Mouse (Mus musculus) subcutaneous adipose tissue, adult 2 months (tissue): ENCODE results near the gene Rrm2. TPM values are rescaled to one million over a fixed set of nuclear protein-coding genes. Genes with fewer than 3 reads are reported as not detected.

Experiments
- polyA plus RNA-seq: library from polyadenylated mRNA; depleted of rRNA; stranded (reverse); fragments of >200 nt; gene quantifications from 2 replicates; pipeline ENCODE4 v1.2.3, GENCODE M21; 2012; ENCODE audit warnings: low replicate concordance; rRNA removed

Gene Rrm2
- 1.2 and 5.7 TPM in 2 replicates for polyA plus RNA-seq

DNA sequence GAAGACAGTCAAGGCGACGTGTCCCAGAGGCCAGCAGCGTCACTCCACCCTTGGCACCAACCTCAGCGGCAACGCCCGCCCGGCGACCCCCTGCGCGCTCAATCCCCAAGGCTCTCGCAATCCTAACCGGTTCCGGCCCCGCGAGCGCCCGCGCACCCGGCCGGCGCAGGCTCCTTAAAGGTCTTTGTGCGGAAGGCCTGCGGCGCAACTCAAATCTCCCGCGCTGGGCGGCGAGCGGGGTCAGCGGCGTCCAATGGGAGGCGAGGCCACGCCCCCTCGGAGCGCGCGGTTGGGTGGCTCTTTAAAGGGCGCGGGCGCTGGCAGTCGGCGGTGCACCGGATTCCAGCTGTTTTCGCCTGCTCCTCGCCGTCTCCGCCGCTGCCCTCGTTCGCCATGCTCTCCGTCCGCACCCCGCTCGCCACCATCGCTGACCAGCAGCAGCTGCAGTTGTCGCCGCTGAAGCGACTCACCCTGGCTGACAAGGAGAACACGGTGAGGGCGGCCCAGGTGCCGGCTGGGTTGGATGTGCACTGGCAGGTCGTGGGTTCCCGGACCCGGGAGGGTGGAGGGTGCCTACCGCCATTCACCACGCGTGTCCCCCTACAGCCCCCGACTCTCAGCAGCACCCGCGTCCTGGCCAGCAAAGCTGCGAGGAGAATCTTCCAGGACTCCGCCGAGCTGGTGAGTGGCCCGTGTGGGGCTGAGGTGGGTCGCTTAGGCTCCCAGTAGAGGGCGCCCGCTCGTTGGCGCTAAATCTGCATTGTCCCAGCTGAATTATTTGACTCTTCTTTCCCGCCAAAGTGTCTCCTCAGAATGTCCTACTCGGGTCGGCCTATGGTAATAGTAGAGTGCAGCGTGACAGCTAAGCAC lies at the start of gene Rrm2:
Gene Rrm2, plus strand, starts transcription at position 288 of the 870 bp plus-strand sequence.

DNA sequence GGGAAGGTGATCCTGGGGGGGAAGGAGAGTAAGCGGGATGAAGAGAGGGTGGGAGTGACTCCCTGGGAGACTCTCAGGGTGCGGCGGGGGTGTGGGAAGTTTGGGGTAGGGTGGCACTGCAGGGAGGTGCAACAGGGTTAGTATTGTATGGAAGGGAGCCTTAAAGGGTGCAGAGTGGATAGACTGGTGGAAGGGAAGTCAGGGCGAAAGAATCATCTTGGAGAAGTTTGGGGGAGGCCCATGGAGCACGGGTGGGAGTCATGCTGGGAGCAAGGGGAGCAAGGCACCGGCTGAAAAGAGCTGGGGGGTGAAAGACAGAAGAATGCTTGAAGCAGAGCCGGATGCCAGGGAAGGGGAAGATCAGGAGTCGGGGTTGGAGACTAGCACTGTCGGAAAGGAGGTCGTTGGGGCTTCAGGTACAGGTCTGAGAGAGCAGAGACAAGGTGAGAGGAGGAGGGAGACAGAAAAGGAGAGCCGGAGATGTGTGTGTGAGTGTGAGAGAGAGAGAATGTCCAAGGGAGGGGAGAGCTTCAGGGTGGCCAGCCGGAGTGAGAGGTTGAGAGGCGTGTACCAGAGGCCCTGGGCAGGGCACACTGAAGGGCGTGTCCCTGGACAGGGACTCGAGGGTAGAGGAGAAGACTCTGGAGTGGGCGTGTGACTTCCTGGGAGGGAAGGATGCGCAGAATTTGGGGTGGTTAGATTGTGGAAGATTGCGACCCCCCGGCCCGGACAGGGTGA lies 26.6 kb upstream of the Rrm2 start, which contains the start of gene Cys1:
Gene Cys1, minus strand, starts transcription at position 528 of the 738 bp plus-strand sequence.

Other genes with a start within 250 kb of the Rrm2 start
- gene Taf1b, start 209.9 kb upstream of the Rrm2 start, polyA plus RNA-seq: 7.3 and 11.1 TPM in 2 replicates
- gene Grhl1, start 136.0 kb upstream of the Rrm2 start, polyA plus RNA-seq: 1.5 and 2.9 TPM in 2 replicates
- 17.9 and 19.8 TPM in 2 replicates for gene Klf11, start 57.0 kb upstream of the Rrm2 start, polyA plus RNA-seq
- 4.1 and 5.5 TPM in 2 replicates for gene Cys1, start 26.4 kb upstream of the Rrm2 start, polyA plus RNA-seq
- gene Mboat2, start 122.6 kb downstream of the Rrm2 start, polyA plus RNA-seq: 0.86 and 10.1 TPM in 2 replicates